Mouse (Mus musculus) embryonic stem cell, embryonic (primary cell): Measurements from ENCODE around the gene Plekhm3.

ENCODE experiments used
- CTCF ChIA-PET, 4 experiments: fragments of 300-600 bp in 2 of 4; fragments of 350-600 bp in 2 of 4; sonication (Branson Sonifier 250); formaldehyde crosslinking; loops; one replicate each; lab custom pipeline; 2022; ENCODE audit warnings: inconsistent platforms in 2 of 4; lab: Charles Lee
- POLR2A ChIA-PET, 4 experiments: fragments of 300-600 bp in 2 of 4; fragments of 350-600 bp in 2 of 4; sonication (Branson Sonifier 250); formaldehyde crosslinking; loops; one replicate each; lab custom pipeline; 2022; ENCODE audit warnings: antibody characterized with exemption in 4 of 4, inconsistent platforms in 1 of 4; lab: Charles Lee

Plekhm3 gene

DNA sequence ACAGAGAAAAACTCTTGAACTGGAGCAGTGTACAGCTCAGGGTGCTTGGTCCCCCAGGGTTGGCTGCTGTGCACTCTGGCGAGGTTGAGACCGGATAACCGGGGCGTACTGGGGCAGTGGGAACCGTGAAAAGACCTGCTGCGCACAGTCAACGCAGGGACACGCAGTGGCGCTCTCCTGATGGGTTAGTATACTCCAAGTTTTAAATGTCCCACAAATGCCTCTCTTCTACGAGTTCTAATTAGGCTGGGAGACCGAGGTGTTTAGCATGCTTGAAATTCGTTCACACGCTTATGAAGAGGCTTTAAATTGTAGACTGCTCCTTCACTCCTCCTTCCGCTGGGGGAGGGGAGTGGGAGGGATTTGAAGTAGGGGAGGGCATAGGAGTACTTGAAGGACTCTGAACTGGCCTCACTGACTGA lies 218.0 kb downstream of the Plekhm3 start:
- ChIA-PET POLR2A (interaction anchor here in 3 of 4 experiments (0.9 to 12.0 kb wide), 33 partner anchors 9 to 1962 kb away, joined by 3 to 128 read pairs (median 4); partner anchors contain the start of genes Ccnyl1 (in 3 of the 3), Idh1 (in 2 of the 3), Pikfyve (in 1 of the 3) and Rpe (in 1 of the 3)), CTCF (interaction anchor here in 3 of 4 experiments (0.6 to 3.6 kb wide), 5 partner anchors 33 to 1654 kb away, joined by 3 to 18 read pairs (median 5); no protein-coding TSS in a partner anchor)

DNA sequence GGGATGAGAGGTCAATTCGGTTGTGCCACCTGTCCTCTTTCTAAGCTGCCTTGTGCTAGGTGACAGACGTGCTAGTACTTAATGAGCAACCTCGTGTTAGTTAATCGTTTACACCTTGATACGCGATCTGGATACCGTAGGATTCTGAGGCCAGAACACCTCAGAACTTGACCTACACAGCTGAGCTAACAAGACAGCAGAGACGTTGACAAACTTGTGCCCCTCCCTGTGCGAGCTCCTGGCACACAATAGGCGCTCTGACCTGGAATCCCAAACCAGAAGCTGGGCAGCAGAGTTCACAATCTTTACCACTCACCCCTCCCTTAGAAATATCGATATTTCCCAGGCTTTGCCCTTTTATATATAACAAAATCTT lies 218.5 kb downstream of the Plekhm3 start:
- ChIA-PET CTCF (interaction anchor here (0.6 to 3.6 kb wide), 11 partner anchors 33 to 448 kb away, joined by 3 to 18 read pairs (median 4); partner anchors contain the start of genes Ccnyl1 (in 1 of the 4), Idh1 (in 1 of the 4), Mettl21a (in 1 of the 4) and Pikfyve (in 1 of the 4)), POLR2A (interaction anchor here in 3 of 4 experiments (0.6 to 12.0 kb wide), 56 partner anchors 8 to 1962 kb away, joined by 3 to 128 read pairs (median 4); partner anchors contain the start of genes Ccnyl1 (in 3 of the 3), Idh1 (in 2 of the 3), Creb1 (in 1 of the 3) and Klf7 (in 1 of the 3))

DNA sequence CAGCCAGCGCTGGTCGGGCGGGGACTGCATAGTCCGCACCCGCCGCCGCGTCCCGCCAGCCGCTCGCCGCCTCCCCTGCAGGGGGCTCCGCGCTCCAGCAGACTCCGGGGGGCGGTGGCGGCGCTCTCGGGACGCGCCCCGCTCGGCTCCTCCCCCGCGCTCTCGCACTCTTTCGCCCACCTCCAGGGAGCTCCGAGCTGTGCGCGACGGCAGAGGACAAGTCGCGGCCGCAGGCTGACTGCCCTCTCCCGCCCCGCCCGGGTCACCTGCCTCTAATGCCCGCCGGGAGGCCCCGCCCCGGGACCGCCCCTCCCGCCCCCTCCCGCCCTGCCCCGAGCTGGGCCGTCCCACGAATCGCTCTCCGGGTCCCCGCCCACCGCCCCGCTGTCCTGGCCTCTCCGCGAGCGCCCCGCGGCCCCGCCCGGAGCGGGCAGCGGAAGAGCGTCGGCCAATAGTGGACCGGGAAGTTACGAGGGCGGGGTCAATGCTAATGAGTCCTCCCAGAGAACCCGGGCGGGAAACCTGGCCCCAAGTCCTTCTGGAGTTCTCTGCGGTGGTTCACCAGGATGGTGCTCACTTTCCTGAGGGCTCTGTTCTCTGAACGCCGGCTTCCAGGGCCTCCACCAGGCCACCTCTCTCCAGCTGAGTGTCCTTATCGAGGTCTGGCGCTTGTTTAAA lies 219.0 kb downstream of the Plekhm3 start, which contains the start of gene Fzd5:
Gene Fzd5, minus strand, starts transcription at position 250 of the 678 bp plus-strand sequence.
- ChIA-PET CTCF (interaction anchor here (0.6 to 3.6 kb wide), 13 partner anchors 32 to 1864 kb away, joined by 3 to 18 read pairs (median 4); partner anchors contain the start of genes Ccnyl1 (in 1 of the 4), Idh1 (in 1 of the 4), Mettl21a (in 1 of the 4) and Pikfyve (in 1 of the 4)), POLR2A (interaction anchor here in 3 of 4 experiments (0.6 to 12.0 kb wide), 66 partner anchors 8 to 1963 kb away, joined by 3 to 128 read pairs (median 4); partner anchors contain the start of genes Ccnyl1 (in 3 of the 3), Idh1 (in 2 of the 3), Creb1 (in 1 of the 3) and Klf7 (in 1 of the 3))

DNA sequence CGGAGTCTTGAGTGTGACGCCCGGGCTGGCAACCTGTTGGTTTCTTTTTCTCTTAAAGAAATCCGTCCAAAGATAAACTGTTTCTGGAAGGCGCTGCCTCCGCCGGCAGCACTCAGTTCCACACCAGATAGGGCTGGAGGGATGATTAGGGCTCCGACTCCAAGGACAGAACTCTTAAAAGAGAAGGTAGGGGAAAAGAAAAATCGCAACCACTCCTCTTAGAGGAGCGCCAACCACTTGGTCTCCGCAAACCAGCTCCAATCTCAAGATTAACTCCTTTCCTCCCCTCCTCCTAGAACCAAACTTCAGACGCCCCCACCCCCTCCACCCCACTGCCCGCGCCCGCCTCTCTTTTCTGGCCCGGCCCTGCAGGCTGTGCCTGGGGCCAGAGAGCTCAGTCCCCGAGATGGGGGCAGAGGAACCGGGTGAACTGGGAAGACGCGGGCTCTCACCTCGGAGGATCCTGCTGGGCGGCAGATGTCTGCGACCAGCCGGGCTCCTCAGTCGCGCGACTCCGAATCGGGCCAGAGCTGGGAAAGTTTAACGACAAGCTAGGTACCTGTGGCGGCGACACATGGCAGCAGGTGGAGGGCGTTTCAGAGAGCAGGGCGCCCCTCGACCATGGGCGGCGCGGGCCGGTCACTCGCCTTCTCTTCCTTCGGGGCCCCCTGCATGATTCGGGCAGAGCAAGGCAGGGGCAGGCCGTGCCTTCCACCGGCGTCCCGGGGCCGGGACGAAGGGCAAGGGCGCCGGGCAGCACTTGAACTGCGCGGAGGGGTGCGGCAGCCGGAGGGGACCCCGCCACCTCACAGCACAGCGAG lies 219.7 kb downstream of the Plekhm3 start:
- ChIA-PET CTCF (interaction anchor here in 3 of 4 experiments (0.6 to 3.6 kb wide), 9 partner anchors 32 to 1864 kb away, joined by 3 to 18 read pairs (median 4); partner anchors contain the start of genes Ccnyl1 (in 1 of the 3) and Mettl21a (in 1 of the 3)), POLR2A (interaction anchor here (0.6 to 12.0 kb wide), 49 partner anchors 7 to 1506 kb away, joined by 3 to 128 read pairs (median 5); partner anchors contain the start of genes Ccnyl1 (in 4 of the 4), Creb1 (in 1 of the 4), Idh1 (in 1 of the 4) and Klf7 (in 1 of the 4))
